Mouse (Mus musculus): ENCODE data around the gene Drd4.

DNA sequence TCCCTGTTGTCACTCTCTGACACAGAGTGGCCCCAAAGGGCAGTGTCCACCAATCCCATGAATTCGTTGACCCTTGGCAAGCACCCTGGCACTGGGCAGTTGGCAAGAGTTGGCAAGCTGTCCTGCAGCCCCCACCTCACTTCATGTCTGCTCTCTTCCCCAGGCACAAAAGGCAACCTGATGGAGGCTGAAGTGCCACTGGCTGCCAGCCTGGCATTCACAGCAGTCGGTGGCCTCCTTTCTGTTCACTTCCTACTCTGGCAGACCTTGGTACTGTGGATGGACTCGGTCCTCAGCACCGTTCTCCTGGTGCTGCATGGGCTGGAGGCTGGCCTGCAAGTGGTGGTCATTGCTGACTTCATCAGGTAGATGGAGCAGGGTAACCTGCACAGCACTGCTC is 43.9 kb downstream of the Drd4 start:
- no peak for TF ChIP-seq CTCF (IDR thresholded peaks at IDR 0.05; ENCODE audit: extremely low read depth, insufficient read depth, insufficient read length, insufficient replicate concordance)
- TF ChIP-seq POLR2A (IDR thresholded peaks at IDR 0.05; ENCODE audit: low read depth, low read length): no peak
